ENCODE assay signal across 9 mouse cellular contexts in genomic region chr5:134740501-134741341, GRCm38 (mm10). TPM values are rescaled to one million over a fixed set of nuclear protein-coding genes. Genes with fewer than 3 reads are reported as not detected.
DNase-seq lines count a peak whose midpoint lies in the region; ATAC-seq and TF ChIP-seq lines count a peak whose summit lies in the region.
"Had no signal": no experiment of that assay in that cellular context is flagged by ENCODE, and none has a peak within 500 bp of the region (broad histone marks: within the 10 kb centered on the region; RNA-seq: fewer than 3 reads in every experiment).

No protein-coding gene starts in this region.

- no peak for TF ChIP-seq CTCF in intestine, postnatal 0 days (IDR thresholded peaks at IDR 0.05; ENCODE audit: low read depth)

- peak; percentile 58 for DNase-seq in heart, postnatal 4 days
- peak; percentile 67 for DNase-seq in lung, postnatal 10 days
- no peak for DNase-seq in left cerebral cortex, postnatal 25 days (ENCODE audit: low spot score in 2 of 2)
- no peak for DNase-seq in layer of hippocampus, postnatal 36 days
- DNase-seq in midbrain, embryonic 11.5 days (ENCODE audit: low spot score, missing footprints), result no peak

- no peaks in the 10 kb centered on the region for H3K27me3 ChIP-seq in intestine, embryonic 15.5 days (replicated peaks)
- no peaks in the 10 kb centered on the region for H3K27me3 ChIP-seq in intestine, postnatal 0 days (replicated peaks; ENCODE audit: control insufficient read depth, insufficient read depth, low read length)
- H3K27me3 ChIP-seq in embryonic facial prominence, embryonic 13.5 days, result peaks cover 5% of the 10 kb centered on the region; the same call in 1 of the 2 replicates
- no peaks in the 10 kb centered on the region for H3K27me3 ChIP-seq in midbrain, embryonic 11.5 days (ENCODE audit: control insufficient read depth, insufficient read depth, low read length)

- 52% methylated on average over 11 of the region's 11 CpGs for WGBS in intestine, embryonic 15.5 days
- WGBS in intestine, postnatal 0 days, result 62% methylated on average over 11 of the region's 11 CpGs
- 47% methylated on average over 11 of the region's 11 CpGs for WGBS in embryonic facial prominence, embryonic 13.5 days
- WGBS in midbrain, embryonic 11.5 days, result 53% methylated on average over 11 of the region's 11 CpGs

- no peak overlapping the region for H3K4me2 ChIP-seq in intestine, embryonic 15.5 days (replicated peaks)
- H3K4me2 ChIP-seq in intestine, postnatal 0 days (replicated peaks; ENCODE audit: low read depth), result no peak overlapping the region
- peak overlapping the region; percentile 9; the same call in 1 of the 2 replicates for H3K4me2 ChIP-seq in embryonic facial prominence, embryonic 13.5 days
- H3K4me2 ChIP-seq in midbrain, embryonic 11.5 days, result no peak overlapping the region
- H3K4me2 ChIP-seq: liver, embryonic 11.5 days had no signal

- H3K9me3 ChIP-seq in intestine, embryonic 15.5 days, result no peaks in the 10 kb centered on the region
- no peaks in the 10 kb centered on the region for H3K9me3 ChIP-seq in intestine, postnatal 0 days (ENCODE audit: control insufficient read depth)
- H3K9me3 ChIP-seq in embryonic facial prominence, embryonic 13.5 days, result no peaks in the 10 kb centered on the region
- no peaks in the 10 kb centered on the region for H3K9me3 ChIP-seq in midbrain, embryonic 11.5 days (ENCODE audit: control insufficient read depth, low read length)

- H3K4me1 ChIP-seq in intestine, embryonic 15.5 days (replicated peaks), result peaks cover 24% of the 10 kb centered on the region
- H3K4me1 ChIP-seq in intestine, postnatal 0 days (replicated peaks; ENCODE audit: control insufficient read depth, insufficient read depth, low read length), result no peaks in the 10 kb centered on the region; the same call in 1 of the 2 replicates
- H3K4me1 ChIP-seq in embryonic facial prominence, embryonic 13.5 days, result peaks cover 43% of the 10 kb centered on the region
- peaks cover 7% of the 10 kb centered on the region; the same call in 1 of the 2 replicates for H3K4me1 ChIP-seq in midbrain, embryonic 11.5 days (ENCODE audit: control insufficient read depth, insufficient read depth, low read length)

- no peak overlapping the region for H3K9ac ChIP-seq in intestine, embryonic 15.5 days
- H3K9ac ChIP-seq in intestine, postnatal 0 days (ENCODE audit: low read depth, low read length), result no peak overlapping the region
- 0 out of 2 replicates have a peak overlapping the region, but pooled peaks have one; percentile 1 for H3K9ac ChIP-seq in embryonic facial prominence, embryonic 13.5 days
- no peak overlapping the region for H3K9ac ChIP-seq in midbrain, embryonic 11.5 days (ENCODE audit: low read length)

- no peak overlapping the region for H3K4me3 ChIP-seq in intestine, embryonic 15.5 days (replicated peaks)
- H3K4me3 ChIP-seq in intestine, postnatal 0 days (ENCODE audit: low read depth, low read length), result no peak overlapping the region
- H3K4me3 ChIP-seq in embryonic facial prominence, embryonic 13.5 days, result no peak overlapping the region
- H3K4me3 ChIP-seq in midbrain, embryonic 11.5 days (ENCODE audit: low read depth, low read length), result no peak overlapping the region

- intact Hi-C loops in left cerebral cortex, postnatal 25 days (cut with DNase I), result no loop called here

- peak; percentile 5; the same call in 1 of the 2 replicates for ATAC-seq in intestine, embryonic 15.5 days
- ATAC-seq in intestine, postnatal 0 days, result no peak
- no peak for ATAC-seq in embryonic facial prominence, embryonic 13.5 days (ENCODE audit: insufficient number of reproducible peaks, insufficient read depth, low FRiP score, low TSS enrichment, low read depth)
- ATAC-seq in midbrain, embryonic 11.5 days (ENCODE audit: low FRiP score), result no peak; the same call in 1 of the 2 replicates

- H3K36me3 ChIP-seq in intestine, embryonic 15.5 days, result no peaks in the 10 kb centered on the region
- H3K36me3 ChIP-seq in intestine, postnatal 0 days (ENCODE audit: control insufficient read depth, insufficient read depth), result no peaks in the 10 kb centered on the region
- H3K36me3 ChIP-seq in embryonic facial prominence, embryonic 13.5 days, result peaks cover 22% of the 10 kb centered on the region
- H3K36me3 ChIP-seq in midbrain, embryonic 11.5 days (ENCODE audit: control insufficient read depth, insufficient read depth, low read length), result no peaks in the 10 kb centered on the region

- H3K27ac ChIP-seq in intestine, embryonic 15.5 days, result peak overlapping the region; percentile 32; the same call in 1 of the 2 replicates
- H3K27ac ChIP-seq in intestine, postnatal 0 days (ENCODE audit: low read depth, low read length), result no peak overlapping the region
- peak overlapping the region; percentile 13; the same call in 1 of the 2 replicates for H3K27ac ChIP-seq in embryonic facial prominence, embryonic 13.5 days
- no peak overlapping the region for H3K27ac ChIP-seq in midbrain, embryonic 11.5 days (ENCODE audit: low read depth, low read length)

RNA-seq across cellular contexts. Expression of gene Eln, which starts 6.4 kb away (rescaled TPM):
- polyA plus RNA-seq in intestine, embryonic 15.5 days (2015; fragmentation: Nextera tagmentation; extraction: Ambion mirVana), result 86.7 and 89.8 TPM in 2 replicates
- 72.4 and 81.9 TPM in 2 replicates for polyA plus RNA-seq in intestine, postnatal 0 days (2015; fragmentation: Nextera tagmentation; extraction: Ambion mirVana)
- polyA plus RNA-seq in embryonic facial prominence, embryonic 13.5 days (2015; fragmentation: Nextera tagmentation; extraction: Ambion mirVana), result 81.1 and 93.0 TPM in 2 replicates
- total RNA-seq in heart, postnatal 4 days (2021), result 1,000 to 10,000 TPM in 1 of 2 experiments, 100 to 1,000 TPM in 1; 932 to 1,129 TPM
- 10 to 100 TPM; 22.5 to 27.1 TPM for total RNA-seq in left cerebral cortex, postnatal 25 days (2021)
- total RNA-seq in layer of hippocampus, postnatal 36 days (2021), result 10 to 100 TPM in 1 of 2 experiments, 1 to 10 TPM in 1; 8.9 to 11.4 TPM
- polyA plus RNA-seq in midbrain, embryonic 11.5 days (2014; fragmentation: Nextera tagmentation; extraction: Ambion mirVana), result 1.1 and 2.0 TPM in 2 replicates

RNA-seq across cellular contexts. Expression of gene Limk1, which starts 52.3 kb away (rescaled TPM):
- 3.7 and 4.1 TPM in 2 replicates for polyA plus RNA-seq in intestine, embryonic 15.5 days (2015; fragmentation: Nextera tagmentation; extraction: Ambion mirVana)
- polyA plus RNA-seq in intestine, postnatal 0 days (2015; fragmentation: Nextera tagmentation; extraction: Ambion mirVana), result 1.7 and 1.8 TPM in 2 replicates
- 11.6 and 11.9 TPM in 2 replicates for polyA plus RNA-seq in embryonic facial prominence, embryonic 13.5 days (2015; fragmentation: Nextera tagmentation; extraction: Ambion mirVana)
- total RNA-seq in heart, postnatal 4 days (2021), result 10 to 100 TPM; 13.5 to 14.9 TPM
- 10 to 100 TPM; 58.7 to 60.1 TPM for total RNA-seq in left cerebral cortex, postnatal 25 days (2021)
- total RNA-seq in layer of hippocampus, postnatal 36 days (2021), result 10 to 100 TPM; 39.1 to 40.1 TPM
- 8.4 and 9.1 TPM in 2 replicates for polyA plus RNA-seq in midbrain, embryonic 11.5 days (2014; fragmentation: Nextera tagmentation; extraction: Ambion mirVana)

Comparison
In these comparisons a context has a peak if more than half of its experiments do, and no peak if none do; other contexts are left out.
1. H3K27ac ChIP-seq: peak in intestine, embryonic 15.5 days (single experiment) and embryonic facial prominence, embryonic 13.5 days (single experiment); none in intestine, postnatal 0 days (single experiment) and midbrain, embryonic 11.5 days (single experiment).
2. DNase-seq: peak in heart, postnatal 4 days (single experiment) and lung, postnatal 10 days (single experiment); none in left cerebral cortex, postnatal 25 days (0 of 2), layer of hippocampus, postnatal 36 days (0 of 2) and midbrain, embryonic 11.5 days (single experiment).
3. RNA of gene Eln, which starts 6.4 kb away (polyA plus RNA-seq): 86.7 to 89.8 TPM in intestine, embryonic 15.5 days, 81.1 to 93.0 TPM in embryonic facial prominence, embryonic 13.5 days and 72.4 to 81.9 TPM in intestine, postnatal 0 days; 1.1 to 2.0 TPM in midbrain, embryonic 11.5 days; every median in the first group is over 10 times any median in the second.